Mouse (Mus musculus) G1E (cell line): ENCODE results near the gene Irs3. TPM values are rescaled to one million over a fixed set of nuclear protein-coding genes. Genes with fewer than 3 reads are reported as not detected.

Experiments used
- ATAC-seq: 2 replicates; pipeline ENCODE4 v1.8.0; 2016; ENCODE audit warnings: mild to moderate bottlenecking; ENCODE audit not compliant: insufficient number of reproducible peaks, poor library complexity, low FRiP score, severe bottlenecking; ENCODE audit errors: extremely low read depth
- DNase-seq: peaks from one replicate; pipeline ENCODE4 v3.0.0; 2012; ENCODE audit warnings: low spot score
- H3K27me3 ChIP-seq: 2 replicates; pipeline ENCODE4 v1.6.1; 2012; ENCODE audit warnings: mild to moderate bottlenecking, low read length, inconsistent platforms; ENCODE audit not compliant: insufficient read depth
- H3K36me3 ChIP-seq: replicated peaks from 2 replicates; pipeline ENCODE3; 2012; ENCODE audit warnings: mild to moderate bottlenecking, inconsistent platforms
- H3K4me1 ChIP-seq: 2 replicates; pipeline ENCODE4 v1.6.1; 2012; ENCODE audit warnings: low read depth, low read length, inconsistent platforms, mixed read lengths; ENCODE audit not compliant: insufficient read depth
- H3K4me3 ChIP-seq: 2 replicates; pipeline ENCODE4 v1.5.1; 2012; ENCODE audit warnings: low read depth, mild to moderate bottlenecking, inconsistent platforms, low read length, moderate library complexity, mixed read lengths
- H3K9me3 ChIP-seq: replicated peaks from 2 replicates; pipeline ENCODE4 v1.6.1; 2012; ENCODE audit warnings: inconsistent platforms
- CTCF ChIP-seq: IDR thresholded peaks from 2 replicates; pipeline ENCODE4 v1.5.1; 2012; ENCODE audit warnings: low read depth, low read length, inconsistent platforms, mixed read lengths
- GATA1 ChIP-seq: IDR thresholded peaks from 2 replicates; pipeline ENCODE4 v1.6.1; 2012; ENCODE audit warnings: borderline replicate concordance, low read length, inconsistent platforms, mixed read lengths
- GATA2 ChIP-seq: IDR thresholded peaks from 2 replicates; pipeline ENCODE4 v1.6.1; 2012; ENCODE audit warnings: low read depth, low read length, inconsistent platforms, borderline replicate concordance
- POLR2AphosphoS5 ChIP-seq: IDR thresholded peaks from 2 replicates; pipeline ENCODE4 v1.6.1; 2012; ENCODE audit warnings: low read depth, low read length, inconsistent platforms; ENCODE audit not compliant: insufficient replicate concordance
- TAL1 ChIP-seq: conservative IDR thresholded peaks from 2 replicates; pipeline ENCODE4 v1.6.1; 2012; ENCODE audit warnings: low read depth, low read length, inconsistent platforms, mixed read lengths
- polyA plus RNA-seq: library from polyadenylated mRNA; stranded (reverse); fragments of >175 nt; gene quantifications from 2 replicates; pipeline ENCODE4 v1.2.3, GENCODE M21; 2012
- total RNA-seq, 2 experiments: library from RNA; stranded (forward) in 1 of 2; stranded (reverse) in 1 of 2; fragments of 200-1000 nt in 1 of 2; fragments of >200 nt in 1 of 2; fragmentation: Nextera tagmentation in 1 of 2; gene quantifications; 2 replicates each; pipeline ENCODE4 v1.2.3; 2014 to 2017

Irs3 gene
- total and polyA plus RNA-seq, 3 experiments = 0.11 TPM; not detected in 2

DNA sequence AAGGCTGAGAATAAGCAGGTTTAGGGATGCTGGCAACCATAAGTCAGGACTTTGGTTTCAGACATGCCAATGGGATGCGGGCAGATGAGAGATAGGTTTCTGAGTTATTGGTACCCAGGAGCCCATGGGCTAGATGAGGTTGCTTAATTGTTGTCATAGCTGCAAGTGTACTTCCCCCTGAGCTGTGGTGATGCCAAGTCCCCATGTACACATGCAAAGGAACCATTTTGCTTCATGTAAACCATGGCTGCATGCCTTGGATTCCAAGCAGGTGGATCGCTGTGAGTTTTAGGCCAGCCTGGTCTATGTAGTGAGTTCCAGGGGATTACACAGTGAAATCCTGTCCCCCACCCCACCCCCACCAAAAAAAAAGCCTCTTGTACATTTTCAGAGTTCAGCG, 40.1 kb upstream of the Irs3 start:
- TF ChIP-seq CTCF = no peak
- no peak for TF ChIP-seq TAL1
- no peak for TF ChIP-seq GATA1
- TF ChIP-seq POLR2AphosphoS5 = no peak
- no peak for TF ChIP-seq GATA2
- no peaks in the 10 kb centered on the region for H3K27me3 ChIP-seq
- H3K4me3 ChIP-seq = peak overlapping the region; percentile 37; the same call in 1 of the 2 replicates
- no peaks in the 10 kb centered on the region for H3K9me3 ChIP-seq
- H3K4me1 ChIP-seq = peaks cover 67% of the 10 kb centered on the region
- ATAC-seq = no peak
- DNase-seq = no peak
- peaks cover 18% of the 10 kb centered on the region for H3K36me3 ChIP-seq

DNA sequence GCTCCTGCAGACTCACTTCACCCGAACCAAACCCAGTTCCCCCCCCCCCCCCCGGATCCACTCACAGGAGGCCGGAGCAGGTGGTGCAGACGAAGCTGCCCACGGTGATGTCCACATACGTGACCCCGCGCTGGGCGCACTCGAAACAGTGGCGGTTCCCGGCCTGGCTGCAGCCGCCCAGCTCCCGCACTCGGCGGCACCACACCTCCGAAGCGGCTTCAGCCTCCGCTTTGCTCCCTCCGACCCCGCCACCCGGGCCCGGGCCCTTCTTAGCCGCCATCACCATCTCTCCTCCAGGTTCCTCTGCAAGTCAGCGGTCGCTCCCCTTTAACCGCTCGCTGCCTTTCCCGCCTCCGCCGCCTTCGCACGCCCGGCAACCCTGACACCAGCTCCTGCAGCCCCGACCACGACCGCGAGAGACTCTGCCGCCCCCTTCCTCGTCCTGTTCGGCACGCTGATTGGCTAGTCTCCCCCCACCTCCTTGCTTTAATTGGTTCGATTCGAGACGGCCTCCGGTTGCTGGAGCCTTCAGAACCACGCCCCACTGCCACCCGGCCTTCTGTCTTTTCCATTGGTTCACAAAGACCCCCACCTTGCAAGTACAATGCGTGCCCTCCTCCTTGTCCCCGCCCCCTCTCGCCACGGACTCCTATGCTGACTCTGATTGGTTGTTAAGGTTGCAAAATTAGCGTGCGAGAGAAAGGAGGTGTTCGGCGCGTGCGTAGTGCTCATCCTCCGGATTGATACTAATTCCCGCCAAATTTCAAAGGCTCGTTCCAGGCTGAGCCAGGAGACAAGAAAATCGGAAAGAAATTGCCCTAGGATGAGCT, 39.0 kb upstream of the Irs3 start, which contains the start of gene Agfg2:
Gene Agfg2, minus strand, starts transcription at position 433 of the 830 bp plus-strand sequence.
- TF ChIP-seq CTCF (no peak), POLR2AphosphoS5 (no peak), GATA2 (no peak), GATA1 (no peak), TAL1 (no peak)
- peak within 1 kb of the TSS; percentile 85 for H3K4me3 ChIP-seq
- peak; percentile 94 for DNase-seq
- no peaks in the 10 kb centered on the region for H3K9me3 ChIP-seq
- ATAC-seq = peak; percentile 88
- no peaks in the 10 kb centered on the region for H3K27me3 ChIP-seq
- H3K36me3 ChIP-seq = peaks cover 28% of the 10 kb centered on the region
- H3K4me1 ChIP-seq = peaks cover 62% of the 10 kb centered on the region

DNA sequence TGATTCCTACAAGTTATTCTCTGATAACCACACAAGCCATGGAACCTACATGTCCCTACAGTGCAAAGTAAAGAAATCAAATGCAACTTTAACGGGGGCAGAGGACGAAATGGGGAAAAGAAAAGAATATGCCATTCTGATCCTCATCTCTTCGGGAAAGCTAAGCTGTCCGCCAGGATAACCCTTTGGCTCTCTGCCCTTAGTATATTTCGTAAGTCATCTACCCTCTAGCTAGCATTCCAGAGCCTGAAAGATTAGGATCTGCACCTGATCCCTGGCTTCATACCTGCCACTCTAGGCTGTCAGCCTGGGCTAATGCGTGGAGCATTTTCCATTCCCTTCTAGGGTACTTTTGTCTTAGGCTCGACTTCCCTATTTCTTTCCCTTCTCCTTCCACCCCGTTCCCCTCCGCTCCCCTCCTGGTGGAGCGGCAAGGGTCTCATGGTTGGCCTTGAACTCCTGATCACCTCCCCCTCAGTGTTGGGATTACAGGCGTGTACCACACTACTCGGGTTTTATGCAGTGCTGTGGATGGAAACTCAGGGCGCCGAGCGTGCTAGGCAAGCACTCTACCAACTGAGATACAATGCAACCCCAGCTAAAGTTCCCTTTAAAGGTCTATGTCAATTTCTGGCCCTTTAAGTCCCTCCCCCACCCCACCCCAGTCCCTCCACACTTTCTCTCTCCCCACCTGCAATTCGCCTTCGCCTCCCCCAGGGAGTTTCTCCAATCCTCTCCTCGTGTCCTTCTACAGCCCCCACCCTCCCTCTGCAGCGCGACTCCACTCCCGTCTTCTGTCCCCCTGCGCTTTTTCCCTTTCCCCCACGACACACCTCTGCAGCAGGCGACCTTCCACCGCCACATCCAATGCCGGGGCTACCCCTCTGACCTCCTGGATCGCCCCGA, 38.1 kb upstream of the Irs3 start:
- H3K4me3 ChIP-seq = peak overlapping the region; percentile 85
- H3K27me3 ChIP-seq = no peaks in the 10 kb centered on the region
- ATAC-seq = no peak
- TF ChIP-seq CTCF (no peak), TAL1 (no peak), POLR2AphosphoS5 (no peak)
- peaks cover 63% of the 10 kb centered on the region for H3K4me1 ChIP-seq
- DNase-seq = peak; percentile 53
- no peaks in the 10 kb centered on the region for H3K9me3 ChIP-seq
- H3K36me3 ChIP-seq = peaks cover 36% of the 10 kb centered on the region

DNA sequence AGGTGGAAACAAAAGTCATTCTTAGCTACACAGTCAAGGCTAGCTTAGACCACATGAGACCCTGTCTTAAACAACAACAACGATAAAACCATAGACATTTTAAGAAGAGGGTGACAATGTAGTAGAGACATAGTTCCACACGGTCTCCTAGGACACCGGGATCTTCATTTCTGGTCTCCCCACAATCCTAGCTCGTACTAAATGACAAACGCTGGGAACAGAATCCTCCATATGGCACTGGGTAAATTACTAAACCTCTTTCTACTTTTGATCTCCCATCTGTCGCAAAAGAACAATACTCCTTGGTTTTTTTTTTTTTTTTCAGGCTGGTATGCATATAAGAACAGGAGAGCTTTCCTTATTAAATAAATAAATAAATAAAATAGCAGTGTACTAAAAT, 37.0 kb upstream of the Irs3 start:
- Histone ChIP-seq H3K4me3 (peak overlapping the region; percentile 61; the same call in 1 of the 2 replicates), H3K27me3 (no peaks in the 10 kb centered on the region), H3K36me3 (peaks cover 47% of the 10 kb centered on the region), H3K4me1 (peaks cover 57% of the 10 kb centered on the region), H3K9me3 (no peaks in the 10 kb centered on the region)
- TF ChIP-seq POLR2AphosphoS5 (no peak), GATA2 (no peak), CTCF (no peak)
- DNase-seq (no peak), ATAC-seq (no peak)

DNA sequence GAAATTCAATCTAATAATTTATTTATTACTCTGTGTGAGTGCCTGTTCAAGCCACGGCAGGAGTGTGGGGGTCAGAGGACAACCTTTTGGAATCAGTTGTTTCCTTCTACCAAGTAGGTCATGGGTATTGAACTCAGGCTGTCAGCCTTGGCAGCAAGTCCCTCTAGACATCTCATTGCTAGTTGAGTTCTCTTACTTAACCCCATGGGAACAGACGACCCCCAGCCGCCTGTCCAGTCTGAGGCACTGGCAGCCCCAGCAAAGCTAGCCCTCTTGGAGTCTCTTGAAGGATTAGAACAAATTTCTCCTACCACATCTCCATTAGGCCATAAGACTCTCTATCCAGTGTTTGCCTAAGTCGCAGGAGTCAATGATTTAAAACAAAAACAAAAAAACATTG, 34.2 kb upstream of the Irs3 start:
- TF ChIP-seq GATA2 (no peak), GATA1 (no peak), TAL1 (no peak), CTCF (no peak)
- ATAC-seq (no peak), DNase-seq (no peak)
- peaks cover 47% of the 10 kb centered on the region for H3K4me1 ChIP-seq
- peaks cover 71% of the 10 kb centered on the region for H3K36me3 ChIP-seq
- no peaks in the 10 kb centered on the region for H3K9me3 ChIP-seq
- no peaks in the 10 kb centered on the region for H3K27me3 ChIP-seq
- no peak overlapping the region for H3K4me3 ChIP-seq

DNA sequence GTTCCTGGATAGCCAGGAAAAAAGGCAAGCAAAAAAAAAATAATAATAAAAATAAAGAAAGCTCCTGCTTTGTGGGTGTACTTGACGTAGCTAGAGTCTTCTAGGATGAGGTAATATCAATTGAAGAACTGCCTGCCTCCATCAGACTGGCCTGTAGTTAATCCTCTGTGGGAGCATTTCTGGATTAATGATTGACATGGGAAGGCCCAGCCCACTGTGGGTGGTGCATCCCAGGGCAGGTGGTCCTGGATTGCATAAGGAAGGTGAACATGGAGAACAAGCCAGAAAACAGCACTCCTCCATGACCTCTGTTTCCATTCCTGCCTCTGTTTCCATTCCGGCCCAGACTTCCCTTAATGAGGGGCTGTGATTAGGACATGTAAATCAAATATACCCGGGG, 33.2 kb upstream of the Irs3 start:
- ATAC-seq = no peak
- TF ChIP-seq CTCF = no peak
- no peak for TF ChIP-seq TAL1
- no peak for TF ChIP-seq GATA2
- Histone ChIP-seq H3K4me3 (no peak overlapping the region), H3K36me3 (peaks cover 80% of the 10 kb centered on the region), H3K9me3 (no peaks in the 10 kb centered on the region), H3K4me1 (peaks cover 56% of the 10 kb centered on the region), H3K27me3 (no peaks in the 10 kb centered on the region)
- DNase-seq = no peak
